Mouse (Mus musculus): ENCODE measurements around the gene Btbd35f21.
"Not testable (repeated sequence)": the region's sequence is repeated elsewhere in the genome, so short reads cannot be mapped to it uniquely, and the experiment has no call there.

The Btbd35f21 gene

DNA sequence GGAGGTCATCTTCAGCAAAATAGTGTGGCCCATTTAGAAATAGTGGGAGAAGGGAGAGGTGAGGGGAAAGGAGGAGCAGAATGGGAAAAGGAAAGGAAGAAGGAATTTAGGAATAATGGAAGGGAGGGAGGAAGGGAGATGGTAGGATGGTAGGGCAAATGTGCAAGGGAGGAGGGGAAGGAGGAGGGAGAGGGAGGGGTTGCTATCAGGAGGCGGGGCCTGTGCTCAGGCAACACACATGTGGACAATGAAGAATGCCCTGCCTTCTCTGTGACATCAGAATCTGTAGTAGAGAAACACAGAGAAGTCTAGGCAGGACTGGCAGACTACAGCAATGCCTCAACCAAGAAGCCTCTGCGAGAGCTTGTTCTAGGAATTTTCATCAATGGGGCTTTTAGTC is at the start of gene Btbd35f21:
Gene Btbd35f21 (plus strand): TSS at position 301 of the 400 bp plus-strand sequence.
- DNase-seq, result not testable (repeated sequence)

Measured in cerebellum, adult 9-11 months (tissue).